Mouse (Mus musculus) kidney, adult 2 months (tissue): ENCODE data around the gene Cda.

Experiments used
- CTCF ChIP-seq: fragments of 200-500 bp; conservative IDR thresholded peaks from 2 replicates; pipeline ENCODE4 v1.5.1; 2011; ENCODE audit warnings: low read depth, mild to moderate bottlenecking, control low read depth, low read length, moderate library complexity, mixed read lengths; ENCODE audit not compliant: insufficient read depth, insufficient read length
- POLR2A ChIP-seq: fragments of 200-500 bp; IDR thresholded peaks from one replicate; pipeline ENCODE4 v1.6.1; 2011; ENCODE audit warnings: low read depth, low read length, control low read depth

- 0 out of 2 replicates have a peak, but pooled peaks have one; percentile 2 for TF ChIP-seq CTCF
- no peak for TF ChIP-seq POLR2A
Measured at GRCm38 (mm10) chr4:138375117-138375516, 7.3 kb upstream of the Cda start.
